In genomic region chr2:60710317-60710716, GRCm38 (mm10) we compare ENCODE assay signal across 21 mouse cellular contexts. TPM values are rescaled to one million over a fixed set of nuclear protein-coding genes. Genes with fewer than 3 reads are reported as not detected.
DNase-seq lines count a peak whose midpoint lies in the region; ATAC-seq and TF ChIP-seq lines count a peak whose summit lies in the region.
"Had no signal": no experiment of that assay in that cellular context is flagged by ENCODE, and none has a peak within 500 bp of the region (broad histone marks: within the 10 kb centered on the region; RNA-seq: fewer than 3 reads in every experiment).

No protein-coding gene starts in this region.

- H3K4me2 ChIP-seq in myocyte (ENCODE audit: low read depth), result no peak overlapping the region
- H3K4me2 ChIP-seq in stomach, postnatal 0 days (replicated peaks; ENCODE audit: low read depth), result no peak overlapping the region
- H3K4me2 ChIP-seq in midbrain, embryonic 11.5 days, result no peak overlapping the region
- H3K4me2 ChIP-seq: embryonic facial prominence, embryonic 13.5 days; forebrain, embryonic 13.5 days; heart, embryonic 11.5 days; heart, embryonic 15.5 days; hindbrain, embryonic 14.5 days had no signal

- H3K4me1 ChIP-seq in heart, embryonic 10.5 days, result peaks cover 54% of the 10 kb centered on the region
- peaks cover 27% of the 10 kb centered on the region for H3K4me1 ChIP-seq in limb, embryonic 10.5 days
- H3K4me1 ChIP-seq in stomach, postnatal 0 days (replicated peaks; ENCODE audit: control insufficient read depth, insufficient read depth), result peaks cover 5% of the 10 kb centered on the region; the same call in 1 of the 2 replicates
- H3K4me1 ChIP-seq in midbrain, embryonic 11.5 days (ENCODE audit: control insufficient read depth, insufficient read depth, low read length), result peaks cover 2% of the 10 kb centered on the region; the same call in 1 of the 2 replicates

- 82% methylated on average over 4 of the region's 4 CpGs for WGBS in heart, embryonic 10.5 days
- WGBS in limb, embryonic 10.5 days, result 77% methylated on average over 4 of the region's 4 CpGs
- 73% methylated on average over 4 of the region's 4 CpGs for WGBS in stomach, postnatal 0 days
- 93% methylated on average over 4 of the region's 4 CpGs for WGBS in midbrain, embryonic 11.5 days

- no peak overlapping the region for H3ac ChIP-seq in myocyte (ENCODE audit: control insufficient read depth, insufficient read length)

- H3K27ac ChIP-seq in heart, embryonic 10.5 days, result peak overlapping the region; percentile 67
- no peak overlapping the region for H3K27ac ChIP-seq in limb, embryonic 10.5 days
- peak overlapping the region; percentile 84 for H3K27ac ChIP-seq in stomach, postnatal 0 days (replicated peaks)
- no peak overlapping the region for H3K27ac ChIP-seq in midbrain, embryonic 11.5 days (ENCODE audit: low read depth, low read length)
- H3K27ac ChIP-seq: embryonic facial prominence, embryonic 13.5 days; forebrain, embryonic 13.5 days; hindbrain, embryonic 10.5 days; hindbrain, embryonic 14.5 days had no signal

- intact Hi-C loops in heart, postnatal 10 days (cut with DNase I), result no loop called here

- TF ChIP-seq POLR2A in myocyte (IDR thresholded peaks at IDR 0.05; ENCODE audit: insufficient read length, low read depth), result no peak

- no peak overlapping the region for H3K9ac ChIP-seq in stomach, postnatal 0 days (ENCODE audit: low read length)
- no peak overlapping the region for H3K9ac ChIP-seq in midbrain, embryonic 11.5 days (ENCODE audit: low read length)
- H3K9ac ChIP-seq: embryonic facial prominence, embryonic 13.5 days; forebrain, embryonic 13.5 days; forebrain, postnatal 0 days; heart, embryonic 15.5 days; hindbrain, embryonic 14.5 days had no signal

- no peaks in the 10 kb centered on the region for H3K79me2 ChIP-seq in myocyte (ENCODE audit: control insufficient read depth, insufficient read depth)

- no peak for DNase-seq in heart, embryonic 10.5 days (ENCODE audit: low spot score)
- DNase-seq in heart, postnatal 10 days, result no peak
- DNase-seq in limb, embryonic 10.5 days (ENCODE audit: low spot score), result peak; percentile 30
- DNase-seq in stomach, postnatal 0 days (ENCODE audit: low spot score), result no peak
- DNase-seq in midbrain, embryonic 11.5 days (ENCODE audit: low spot score, missing footprints), result no peak
- DNase-seq in layer of hippocampus, adult 8-10 months (ENCODE audit: low spot score in 2 of 2), result no peak
- DNase-seq: adrenal gland, adult 2 months; adrenal gland, postnatal 36 days; cerebellum, adult 8-10 months; cerebellum, postnatal 14 days; forebrain, postnatal 0 days; heart, adult 18-20 months had no signal

- H3K4me3 ChIP-seq in heart, embryonic 10.5 days, result no peak overlapping the region
- H3K4me3 ChIP-seq in limb, embryonic 10.5 days, result no peak overlapping the region
- no peak overlapping the region for H3K4me3 ChIP-seq in myocyte
- H3K4me3 ChIP-seq in stomach, postnatal 0 days (ENCODE audit: low read depth, low read length), result no peak overlapping the region
- H3K4me3 ChIP-seq in midbrain, embryonic 11.5 days (ENCODE audit: low read depth, low read length), result no peak overlapping the region
- H3K4me3 ChIP-seq: embryonic facial prominence, embryonic 13.5 days; forebrain, embryonic 13.5 days; heart, embryonic 15.5 days; hindbrain, embryonic 10.5 days had no signal

- H3K36me3 ChIP-seq in heart, embryonic 10.5 days, result no peaks in the 10 kb centered on the region
- H3K36me3 ChIP-seq in limb, embryonic 10.5 days, result no peaks in the 10 kb centered on the region
- H3K36me3 ChIP-seq in myocyte (ENCODE audit: control insufficient read depth, insufficient read depth), result no peaks in the 10 kb centered on the region
- H3K36me3 ChIP-seq in stomach, postnatal 0 days (ENCODE audit: control insufficient read depth, insufficient read depth, low read length), result no peaks in the 10 kb centered on the region
- no peaks in the 10 kb centered on the region for H3K36me3 ChIP-seq in midbrain, embryonic 11.5 days (ENCODE audit: control insufficient read depth, insufficient read depth, low read length)
- H3K36me3 ChIP-seq: embryonic facial prominence, embryonic 13.5 days; heart, embryonic 15.5 days; hindbrain, embryonic 10.5 days had no signal

- no peaks in the 10 kb centered on the region for H3K27me3 ChIP-seq in heart, embryonic 10.5 days (ENCODE audit: insufficient read depth, poor library complexity, severe bottlenecking)
- H3K27me3 ChIP-seq in limb, embryonic 10.5 days (ENCODE audit: low read depth, poor library complexity, severe bottlenecking), result no peaks in the 10 kb centered on the region
- H3K27me3 ChIP-seq in myocyte (ENCODE audit: control insufficient read depth, insufficient read depth, insufficient read length), result no peaks in the 10 kb centered on the region
- H3K27me3 ChIP-seq in stomach, postnatal 0 days (ENCODE audit: control insufficient read depth, insufficient read depth, low read length), result no peaks in the 10 kb centered on the region
- H3K27me3 ChIP-seq in midbrain, embryonic 11.5 days (ENCODE audit: control insufficient read depth, insufficient read depth, low read length), result no peaks in the 10 kb centered on the region
- H3K27me3 ChIP-seq: CH12.LX; embryonic facial prominence, embryonic 13.5 days; heart, embryonic 15.5 days had no signal

- no peak for TF ChIP-seq EP300 in stomach, postnatal 0 days (optimal IDR thresholded peaks at IDR 0.05)

- TF ChIP-seq CTCF in stomach, postnatal 0 days (IDR thresholded peaks at IDR 0.05; ENCODE audit: low read depth), result no peak

- no peak for ATAC-seq in stomach, postnatal 0 days (ENCODE audit: low FRiP score, low TSS enrichment)
- ATAC-seq in midbrain, embryonic 11.5 days (ENCODE audit: low FRiP score), result no peak
- ATAC-seq in megakaryocyte progenitor cell, adult 5-6 weeks (replicated peaks; ENCODE audit: poor library complexity), result no peak
- ATAC-seq: forebrain, embryonic 13.5 days; forebrain, postnatal 0 days had no signal

- H3K9me3 ChIP-seq in heart, embryonic 10.5 days, result no peaks in the 10 kb centered on the region
- H3K9me3 ChIP-seq in limb, embryonic 10.5 days (replicated peaks), result no peaks in the 10 kb centered on the region
- no peaks in the 10 kb centered on the region for H3K9me3 ChIP-seq in stomach, postnatal 0 days (ENCODE audit: control insufficient read depth, low read length)
- no peaks in the 10 kb centered on the region for H3K9me3 ChIP-seq in midbrain, embryonic 11.5 days (ENCODE audit: control insufficient read depth, low read length)
- H3K9me3 ChIP-seq: embryonic facial prominence, embryonic 13.5 days; forebrain, embryonic 13.5 days; heart, embryonic 15.5 days; hindbrain, embryonic 10.5 days had no signal

TF ChIP-seq in myocyte, 11 proteins besides CTCF, POLR2A, EP300 and RAD21:
- peak; percentile 98 for TF ChIP-seq TCF12 (IDR thresholded peaks at IDR 0.05; ENCODE audit: insufficient read depth, poor library complexity, severe bottlenecking)
- no peak for TF ChIP-seq MAX (IDR thresholded peaks at IDR 0.05; ENCODE audit: low read depth)
- TF ChIP-seq POLR2AphosphoS2 (IDR thresholded peaks at IDR 0.05; ENCODE audit: insufficient read length, low read depth), result no peak
- TF ChIP-seq MYOD1 (IDR thresholded peaks at IDR 0.05; ENCODE audit: control insufficient read depth in 1 of 3, insufficient read length in 2 of 3, low read depth in 2 of 3), result peak; percentile 97 to 100 (median 100)
- no peak for TF ChIP-seq SRF (IDR thresholded peaks at IDR 0.05; ENCODE audit: control insufficient read depth, insufficient read length, low read depth)
- no peak for TF ChIP-seq REST (IDR thresholded peaks at IDR 0.05; ENCODE audit: insufficient read depth, insufficient read length)
- TF ChIP-seq USF1 (IDR thresholded peaks at IDR 0.05; ENCODE audit: low read depth), result no peak
- TF ChIP-seq CEBPB (IDR thresholded peaks at IDR 0.05; ENCODE audit: insufficient read depth, poor library complexity, severe bottlenecking), result no peak
- peak; percentile 99 for TF ChIP-seq TCF3 (IDR thresholded peaks at IDR 0.05; ENCODE audit: insufficient read length, low read depth)
- TF ChIP-seq MYOG (IDR thresholded peaks at IDR 0.05; ENCODE audit: control insufficient read depth in 1 of 3, insufficient read depth in 1 of 3, insufficient read length in 2 of 3, low read depth in 2 of 3), result peak; percentile 95 to 98 (median 97)
- no peak for TF ChIP-seq E2F4 (IDR thresholded peaks at IDR 0.05; ENCODE audit: insufficient read depth)

RNA-seq across cellular contexts. Expression of gene Itgb6, which starts 12.1 kb away (rescaled TPM):
- polyA plus RNA-seq in heart, embryonic 10.5 days (2016; fragmentation: Nextera tagmentation; extraction: Ambion mirVana), result 0.34 and 0.46 TPM in 2 replicates
- total RNA-seq in heart, postnatal 10 days (2021), result 10 to 100 TPM in 1 of 2 experiments, 1 to 10 TPM in 1; 8.6 to 18.1 TPM
- 0.05 and 0.20 TPM in 2 replicates for polyA plus RNA-seq in limb, embryonic 10.5 days (2016; fragmentation: Nextera tagmentation; extraction: Ambion mirVana)
- 3.9 TPM for polyA plus RNA-seq in myocyte (2012; fragmentation: generic; extraction: Trizol)
- 8.5 and 8.6 TPM in 2 replicates for polyA plus RNA-seq in stomach, postnatal 0 days (2015; fragmentation: Nextera tagmentation; extraction: Ambion mirVana)
- polyA plus RNA-seq in midbrain, embryonic 11.5 days (2014; fragmentation: Nextera tagmentation; extraction: Ambion mirVana), result 0.28 and 0.40 TPM in 2 replicates
- 0.12 and 0.17 TPM in 2 replicates for total RNA-seq in megakaryocyte progenitor cell, adult 5-6 weeks (2015)
- total RNA-seq in megakaryocyte progenitor cell, adult 5-6 weeks (2017), result not detected in 2 replicates
- total RNA-seq in layer of hippocampus, adult 8-10 months (2022), result under 1 TPM in 1 of 4 experiments, not detected in 3; 0.11 TPM
- total RNA-seq: adrenal gland, adult 2 months; adrenal gland, postnatal 36 days; CH12.LX had no signal
- polyA plus RNA-seq: adrenal gland, adult 2 months; forebrain, embryonic 13.5 days; forebrain, postnatal 0 days; hindbrain, embryonic 14.5 days had no signal

Comparison
In these comparisons a context has a peak if more than half of its experiments do, and no peak if none do; other contexts are left out.
1. H3K27ac ChIP-seq: peak in heart, embryonic 10.5 days (single experiment) and stomach, postnatal 0 days (single experiment); none in limb, embryonic 10.5 days (single experiment) and midbrain, embryonic 11.5 days (single experiment).